Mouse (Mus musculus): ENCODE measurements at regions not wholly inside any gene's neighbourhood (a gene's known extent, or its start where the extent isn't known, plus 50 kb on each side); places are given as distances from the start of the nearest gene placed in this dataset.
"Not testable (repeated sequence)": the region's sequence is repeated elsewhere in the genome, so short reads cannot be mapped to it uniquely, and the experiment has no call there.

DNA sequence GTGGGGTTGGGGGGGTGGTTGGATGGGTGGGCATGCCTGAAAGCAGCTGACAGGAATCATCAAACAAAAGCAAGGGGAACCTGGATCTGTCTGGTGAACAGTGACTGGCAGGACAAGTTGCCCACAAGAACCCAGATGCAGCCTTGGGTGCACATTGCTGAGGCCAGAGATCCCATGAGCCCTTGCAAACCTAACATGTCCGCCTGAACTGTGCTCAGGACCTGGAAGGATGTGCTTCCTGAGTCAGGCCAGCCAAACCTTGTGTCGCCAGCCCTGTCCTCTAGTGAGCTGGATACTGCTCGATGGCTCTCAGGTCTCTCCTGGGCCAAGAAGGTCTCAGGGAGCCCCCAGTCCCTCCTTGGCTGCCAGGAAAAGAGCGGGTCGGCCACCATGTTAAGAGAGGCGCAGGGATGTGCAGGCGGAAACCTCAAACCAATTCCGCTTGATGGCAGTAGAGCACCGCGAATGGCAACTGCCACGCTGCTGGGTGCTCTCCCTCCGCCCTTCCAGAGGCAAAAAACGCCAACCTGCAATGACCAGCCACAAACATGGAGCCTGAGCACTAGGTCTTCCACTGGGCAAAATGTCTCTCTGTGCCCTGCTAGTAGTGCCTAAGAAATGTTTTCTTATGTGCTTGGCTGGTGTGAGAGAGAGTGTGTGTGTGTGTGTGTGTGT lies 140.2 kb downstream of the Pls3 start:
- peak in 1 of 2 experiments; percentile 69 for DNase-seq (ENCODE audit: low spot score in 2 of 2)

DNA sequence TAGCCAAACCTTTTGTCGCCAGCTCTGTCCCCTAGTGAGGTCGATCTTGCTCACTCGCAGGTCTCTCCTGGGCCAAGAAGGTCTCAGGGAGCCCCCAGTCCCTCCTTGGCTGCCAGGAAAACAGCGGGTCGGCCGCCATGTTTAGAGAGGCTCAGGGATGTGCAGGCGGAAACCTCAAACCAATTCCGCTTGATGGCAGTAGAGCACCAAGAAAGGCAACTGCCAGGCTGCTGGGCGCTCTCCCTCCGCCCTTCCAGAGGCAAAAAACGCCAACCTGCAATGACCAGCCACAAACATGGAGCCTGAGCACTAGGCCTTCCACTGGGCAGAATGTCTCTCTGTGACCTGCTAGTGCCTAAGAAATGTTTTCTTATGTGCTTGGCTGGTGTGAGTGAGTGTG lies 141.3 kb downstream of the Pls3 start:
- DNase-seq (ENCODE audit: low spot score in 2 of 2): peak in 1 of 2 experiments; percentile 83

DNA sequence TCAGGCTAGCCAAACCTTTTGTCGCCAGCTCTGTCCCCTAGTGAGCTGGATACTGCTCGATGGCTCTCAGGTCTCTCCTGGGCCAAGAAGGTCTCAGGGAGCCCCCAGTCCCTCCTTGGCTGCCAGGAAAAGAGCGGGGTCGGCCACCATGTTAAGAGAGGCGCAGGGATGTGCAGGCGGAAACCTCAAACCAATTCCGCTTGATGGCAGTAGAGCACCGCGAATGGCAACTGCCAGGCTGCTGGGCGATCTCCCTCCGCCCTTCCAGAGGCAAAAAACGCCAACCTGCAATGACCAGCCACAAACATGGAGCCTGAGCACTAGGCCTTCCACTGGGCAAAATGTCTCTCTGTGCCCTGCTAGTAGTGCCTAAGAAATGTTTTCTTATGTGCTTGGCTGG lies 145.2 kb downstream of the Pls3 start:
- DNase-seq (ENCODE audit: low spot score in 2 of 2): peak in 1 of 2 experiments; percentile 60

DNA sequence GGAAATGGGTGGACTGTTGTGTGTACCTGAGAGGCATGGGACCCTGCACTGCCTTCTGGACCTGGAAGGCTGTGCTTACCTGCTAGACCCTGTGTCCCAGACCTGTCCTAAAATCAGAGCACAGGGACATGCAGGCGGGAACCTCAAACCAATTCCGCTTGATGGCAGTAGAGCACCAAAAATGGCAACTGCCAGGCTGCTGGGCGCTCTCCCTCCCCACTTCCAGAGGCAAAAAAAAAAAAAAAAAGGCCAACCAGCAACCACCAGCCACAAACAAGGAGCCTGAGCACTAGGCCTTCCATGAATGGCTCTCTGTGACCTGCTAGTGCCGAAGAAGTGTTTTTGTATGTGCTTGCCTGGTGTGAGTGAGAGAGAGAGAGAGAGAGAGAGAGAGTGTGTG lies 146.5 kb downstream of the Pls3 start:
- DNase-seq (ENCODE audit: low spot score in 2 of 2): peak in 1 of 2 experiments; percentile 61

DNA sequence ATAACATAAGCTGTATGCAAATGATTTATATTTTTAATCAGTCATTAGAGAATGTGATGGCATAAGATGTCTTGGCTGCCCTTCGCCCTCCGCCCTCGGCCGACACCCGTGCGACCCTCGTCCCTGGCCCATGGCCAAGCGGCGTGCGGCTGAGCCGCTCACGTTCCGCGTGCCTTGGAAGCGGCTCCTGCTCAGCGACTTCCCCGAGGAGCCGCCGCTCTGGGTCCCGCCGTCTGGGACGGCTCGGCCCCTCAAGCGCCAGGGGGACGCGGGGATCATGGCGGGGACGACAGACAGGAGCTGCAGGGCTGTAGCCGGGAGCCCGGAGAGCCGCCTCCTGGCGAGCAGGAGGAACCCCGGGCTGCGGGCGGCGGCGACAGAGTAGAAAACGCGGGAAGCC lies 145.5 kb upstream of the Rab39b start:
- not testable (repeated sequence) for DNase-seq (ENCODE audit: low spot score in 2 of 2)

DNA sequence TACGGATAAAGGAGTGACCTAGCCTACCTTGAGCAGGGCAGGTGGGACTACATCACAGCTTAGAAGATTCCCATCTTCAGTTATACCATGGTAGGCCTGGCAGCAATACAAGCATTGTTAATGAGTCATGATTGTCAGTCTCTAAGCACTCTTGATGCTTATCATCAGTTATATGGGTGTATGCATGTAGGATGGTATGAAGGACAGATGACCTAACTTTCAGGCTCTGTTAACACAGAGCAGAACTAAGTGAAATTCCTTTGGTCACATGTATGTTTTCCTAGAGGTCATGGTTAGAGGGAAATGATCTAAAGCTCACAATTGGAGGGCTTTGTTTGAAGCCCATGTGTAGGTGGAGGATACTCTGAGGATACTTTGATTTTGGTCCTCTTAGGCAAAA lies 121.9 kb upstream of the Rab39b start:
- DNase-seq (ENCODE audit: low spot score in 2 of 2): no peak

DNA sequence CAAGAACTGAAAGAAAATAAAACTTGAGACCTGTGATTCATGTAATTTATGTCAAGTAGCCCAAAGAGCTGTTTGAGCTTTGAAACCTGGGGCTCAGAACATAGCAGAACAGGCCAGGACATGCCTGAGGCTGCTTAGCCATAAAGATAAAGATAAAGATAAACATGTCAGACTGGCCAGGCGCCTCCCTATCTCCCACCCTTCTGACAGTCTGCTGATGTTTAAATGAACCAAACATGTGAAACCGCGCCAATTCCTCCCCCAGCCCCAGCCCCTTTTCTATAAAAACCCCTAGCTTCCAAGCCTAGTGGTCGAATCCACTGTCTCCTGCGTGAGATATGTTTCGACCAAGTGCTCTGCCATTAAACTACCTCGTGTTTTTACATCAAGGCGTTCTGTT lies 97.2 kb upstream of the Rab39b start:
- not testable (repeated sequence) for DNase-seq (ENCODE audit: low spot score in 2 of 2)

DNA sequence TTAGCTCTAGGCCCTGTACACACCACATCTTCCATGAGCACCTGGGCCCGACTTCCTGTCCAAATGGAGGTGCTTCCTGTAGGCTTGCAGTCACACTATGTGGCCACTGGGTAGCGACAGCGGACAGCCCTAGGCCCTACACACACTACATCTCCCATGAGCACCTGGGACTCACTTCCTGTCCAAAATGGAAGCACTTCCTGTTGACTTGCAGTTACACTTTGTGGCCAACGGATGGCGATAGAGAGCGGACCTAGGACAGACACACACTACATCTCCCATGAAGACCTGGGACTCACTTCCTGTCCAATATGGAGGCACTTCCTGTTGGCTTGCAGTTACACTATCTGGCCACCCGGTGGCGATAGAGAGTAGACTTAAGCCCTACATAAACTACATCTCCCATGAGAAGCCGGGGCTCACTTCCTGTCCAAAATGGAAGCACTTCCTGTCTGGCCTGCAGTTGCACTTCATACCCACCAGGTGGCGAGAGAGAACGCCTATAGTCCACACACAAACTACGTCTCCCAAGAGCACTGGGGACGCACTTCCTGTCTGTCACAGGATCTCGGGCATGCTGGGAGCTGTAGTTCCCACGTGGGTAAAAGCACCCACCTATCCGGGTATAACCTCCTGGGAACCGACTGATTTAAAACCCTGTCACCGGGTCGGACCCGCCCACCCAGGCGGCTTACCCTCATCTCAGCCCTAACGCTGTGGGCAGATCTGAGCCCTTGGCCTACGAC lies 96.1 kb upstream of the Rab39b start:
- DNase-seq (ENCODE audit: low spot score in 2 of 2): peak; percentile 87 to 90

DNA sequence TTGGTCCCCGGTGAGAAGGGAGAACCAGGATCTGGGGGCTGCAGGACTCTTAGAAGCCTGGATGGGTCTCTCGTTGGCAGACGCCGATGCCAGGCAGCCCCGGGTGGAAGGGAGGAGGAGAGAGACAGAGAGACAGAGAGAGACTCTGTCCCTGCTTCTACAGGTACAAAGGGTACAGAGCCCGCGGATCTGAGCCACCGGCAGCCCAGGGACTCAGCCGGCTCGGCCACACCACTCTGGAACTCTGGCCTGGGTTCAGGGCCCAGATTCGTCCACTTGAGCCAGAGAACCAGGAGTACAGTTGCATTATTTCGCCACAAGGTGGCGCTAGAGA lies 95.5 kb upstream of the Rab39b start:
- no peak for DNase-seq (ENCODE audit: low spot score in 2 of 2)

DNA sequence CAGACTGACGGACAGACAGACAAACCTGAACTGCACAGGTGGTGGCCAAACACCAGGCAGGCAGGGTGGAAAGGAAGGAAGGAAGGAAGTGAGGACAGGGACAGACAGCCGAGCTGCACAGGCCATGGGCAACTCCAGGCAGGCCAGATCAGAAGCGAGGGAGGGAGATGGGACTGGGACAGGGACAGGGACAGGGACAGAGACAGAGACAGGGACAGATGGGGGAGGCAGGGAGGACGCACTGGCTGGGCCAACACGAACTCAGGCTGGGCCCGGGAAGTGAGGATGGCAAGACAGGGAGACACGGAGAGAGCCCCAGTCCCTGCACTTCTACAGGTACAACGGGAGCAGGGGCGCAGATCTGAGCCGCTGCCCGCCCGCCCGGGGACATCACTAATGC lies 94.9 kb upstream of the Rab39b start:
- DNase-seq (ENCODE audit: low spot score in 2 of 2): peak in 1 of 2 experiments; percentile 16

DNA sequence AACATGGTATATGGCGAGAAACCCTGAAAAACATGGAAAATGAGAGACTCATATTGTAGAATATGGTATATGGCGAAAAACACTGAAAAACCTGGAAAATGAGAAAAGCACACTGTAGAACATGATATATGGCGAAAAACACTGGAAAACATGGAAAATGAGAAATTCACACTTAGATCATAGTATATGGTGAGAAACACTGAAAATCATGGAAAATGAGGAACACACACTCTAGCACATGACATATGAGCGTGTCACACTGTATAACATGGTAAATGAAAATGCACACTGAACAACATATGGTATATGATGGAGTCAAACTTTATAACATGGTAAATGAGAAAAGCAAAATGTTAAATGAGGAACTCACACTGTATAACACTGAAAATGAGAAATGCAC lies 89.6 kb upstream of the Rab39b start:
- no peak for DNase-seq (ENCODE audit: low spot score in 2 of 2)

DNA sequence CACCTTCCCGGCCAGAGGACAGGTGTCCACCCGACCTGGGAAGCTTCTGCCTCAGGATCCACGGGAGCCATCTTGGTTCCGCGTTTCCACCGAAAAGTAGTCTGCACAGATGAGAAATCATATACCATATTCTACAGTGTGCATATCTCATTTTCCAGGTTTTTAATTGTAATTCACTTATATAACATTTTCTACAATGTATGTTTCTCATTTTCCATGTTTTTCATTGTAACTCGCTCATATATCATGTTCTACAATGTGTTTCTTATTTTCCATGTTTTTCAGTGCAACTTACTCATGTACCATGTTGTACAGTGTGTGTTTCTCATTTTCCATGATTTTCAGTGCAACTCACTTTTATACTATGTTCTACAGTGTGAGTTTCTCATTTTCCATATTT lies 65.4 kb upstream of the Rab39b start:
- no peak for DNase-seq (ENCODE audit: low spot score in 2 of 2)
